Mouse (Mus musculus) frontal cortex, postnatal 14 days (tissue): Measurements from ENCODE around the gene Spryd3.
"Not testable (repeated sequence)": the region's sequence is repeated elsewhere in the genome, so short reads cannot be mapped to it uniquely, and the experiment has no call there.

Source experiments
- DNase-seq, 2 experiments: peaks; one replicate each; pipeline ENCODE4 v3.0.0; 2022; ENCODE audit warnings: low spot score in 2 of 2

Gene Spryd3

GRCm38 (mm10) chr15:102136129-102136758 lies at the start of gene Spryd3:
Spryd3 (minus strand) TSS chr15:102136234.
- peak; percentile 94 to 97 for DNase-seq

DNA sequence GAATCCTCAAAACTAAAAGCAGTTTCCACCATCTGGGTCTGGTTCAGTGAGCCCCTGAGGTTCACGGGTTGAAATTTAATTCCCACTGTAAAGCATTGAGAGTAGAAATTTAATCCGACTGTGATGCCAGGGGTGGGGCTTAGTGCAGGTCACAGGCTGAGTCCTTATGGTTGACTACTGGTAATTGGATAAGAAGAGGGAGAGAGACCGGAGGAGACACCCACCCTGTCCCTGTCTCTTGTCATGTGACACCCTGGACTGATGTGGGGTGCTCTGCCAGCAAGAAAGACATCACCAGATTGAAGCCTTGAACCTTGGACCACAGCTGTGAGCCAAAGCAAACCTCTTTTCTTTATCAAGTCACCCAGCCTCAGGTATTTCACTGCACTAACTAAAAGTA lies 47.0 kb upstream of the Spryd3 start:
- DNase-seq, result no peak

DNA sequence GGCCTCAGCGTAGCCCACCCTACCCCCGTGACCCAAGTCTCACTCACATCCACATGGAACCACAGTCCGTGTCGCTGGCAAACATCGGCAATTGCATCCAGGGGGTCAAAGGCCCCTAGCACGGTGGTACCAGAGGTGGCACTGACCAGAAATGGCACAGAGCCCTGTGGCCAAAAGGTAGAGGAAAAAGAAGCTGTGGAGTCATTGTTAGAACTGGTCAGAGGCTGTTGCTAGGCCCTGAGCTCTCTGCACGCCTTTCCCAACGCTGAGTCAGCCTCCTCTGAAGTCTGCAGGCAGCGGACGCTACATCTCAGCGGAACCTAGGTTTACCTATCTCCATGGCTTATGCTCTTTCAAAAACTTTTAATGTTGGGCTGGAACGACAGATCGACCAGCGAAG lies 43.9 kb upstream of the Spryd3 start:
- DNase-seq, result no peak

DNA sequence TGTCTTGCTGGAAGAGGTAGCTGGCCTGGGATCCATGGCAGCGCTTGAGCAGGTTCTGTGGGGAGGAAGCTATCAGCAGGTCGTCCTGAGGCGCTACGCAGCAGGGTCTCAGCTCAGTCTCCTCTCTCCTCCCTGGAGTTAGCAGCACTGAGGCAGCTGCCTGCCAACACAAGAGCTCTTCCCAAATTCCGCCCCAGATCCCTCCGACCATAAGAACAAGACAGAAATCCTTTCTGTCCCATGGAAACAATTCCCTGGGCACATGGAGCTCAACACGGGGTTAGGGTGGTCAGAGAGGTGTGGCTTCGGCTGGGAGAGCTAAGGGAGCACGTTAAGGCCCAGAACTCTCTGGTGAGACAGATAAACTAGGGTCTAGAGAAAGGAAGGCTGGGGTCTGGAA lies 43.1 kb upstream of the Spryd3 start:
- no peak for DNase-seq

DNA sequence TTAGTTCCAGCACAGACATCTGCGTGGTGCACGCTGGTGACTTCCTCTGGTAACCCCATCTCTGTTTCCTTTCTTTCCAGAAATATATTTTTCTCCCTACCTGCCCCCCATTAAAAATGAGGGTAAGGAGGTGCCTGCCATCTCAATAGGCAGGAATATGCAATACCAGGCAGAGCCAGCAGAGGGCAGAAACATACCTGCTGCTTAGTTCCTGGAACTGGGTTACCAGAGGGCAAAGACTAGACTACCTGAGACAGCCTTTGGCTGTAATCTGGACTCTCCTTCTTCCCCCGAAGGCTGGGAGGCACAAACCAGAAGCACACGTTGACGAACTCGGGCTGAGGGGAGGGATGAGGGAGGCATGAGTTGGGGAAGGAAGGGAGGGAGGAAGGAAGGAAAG lies 42.2 kb upstream of the Spryd3 start:
- peak in 1 of 2 experiments; percentile 77 for DNase-seq

DNA sequence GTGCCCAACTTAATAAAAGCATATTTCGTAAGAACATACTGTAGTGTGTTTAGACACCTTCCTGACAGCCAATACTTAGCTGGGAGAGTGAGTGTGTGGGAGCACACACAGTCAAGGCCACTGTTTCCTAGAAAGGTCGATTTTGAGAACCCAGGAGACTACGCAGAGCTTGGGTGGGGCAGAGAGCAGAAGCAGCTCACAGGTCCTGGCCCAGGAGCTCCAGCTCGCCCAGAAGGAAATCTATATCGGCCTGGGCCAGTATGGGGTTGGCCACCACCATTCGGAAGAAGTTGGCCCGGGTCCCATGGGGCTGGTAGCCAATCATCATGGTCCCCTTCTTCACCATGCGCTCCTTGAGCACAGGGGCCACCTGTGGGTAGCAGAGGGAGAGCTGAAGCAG lies 41.4 kb upstream of the Spryd3 start:
- DNase-seq, result no peak

GRCm38 (mm10) chr15:102176571-102177316 lies 40.7 kb upstream of the Spryd3 start:
- DNase-seq, result no peak

- DNase-seq, result no peak
These were observed 39.8 kb upstream of the Spryd3 start for GRCm38 (mm10) chr15:102175736-102176319.

DNA sequence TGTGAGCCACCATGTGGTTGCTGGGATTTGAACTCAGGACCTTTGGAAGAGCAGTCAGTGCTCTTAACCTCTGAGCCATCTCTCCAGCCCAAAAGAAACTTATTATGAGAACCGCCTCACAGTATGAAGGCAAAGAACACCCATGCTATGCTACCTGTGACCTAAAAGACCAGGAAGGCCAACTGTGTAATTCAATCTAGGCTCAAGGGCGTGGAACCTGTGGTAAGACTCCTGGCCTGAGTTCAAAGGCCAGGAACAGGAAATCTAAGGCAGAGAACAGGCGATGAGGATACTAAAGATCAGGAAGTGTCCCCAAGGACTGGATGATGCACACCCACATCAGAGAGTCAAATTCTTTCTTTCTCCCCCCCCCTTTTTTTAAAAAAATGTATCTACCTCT lies 37.5 kb upstream of the Spryd3 start:
- no peak for DNase-seq

- DNase-seq, result no peak
These were observed 33.0 kb upstream of the Spryd3 start for GRCm38 (mm10) chr15:102169064-102169463.

GRCm38 (mm10) chr15:102167620-102168021 lies 31.6 kb upstream of the Spryd3 start:
- no peak for DNase-seq

DNA sequence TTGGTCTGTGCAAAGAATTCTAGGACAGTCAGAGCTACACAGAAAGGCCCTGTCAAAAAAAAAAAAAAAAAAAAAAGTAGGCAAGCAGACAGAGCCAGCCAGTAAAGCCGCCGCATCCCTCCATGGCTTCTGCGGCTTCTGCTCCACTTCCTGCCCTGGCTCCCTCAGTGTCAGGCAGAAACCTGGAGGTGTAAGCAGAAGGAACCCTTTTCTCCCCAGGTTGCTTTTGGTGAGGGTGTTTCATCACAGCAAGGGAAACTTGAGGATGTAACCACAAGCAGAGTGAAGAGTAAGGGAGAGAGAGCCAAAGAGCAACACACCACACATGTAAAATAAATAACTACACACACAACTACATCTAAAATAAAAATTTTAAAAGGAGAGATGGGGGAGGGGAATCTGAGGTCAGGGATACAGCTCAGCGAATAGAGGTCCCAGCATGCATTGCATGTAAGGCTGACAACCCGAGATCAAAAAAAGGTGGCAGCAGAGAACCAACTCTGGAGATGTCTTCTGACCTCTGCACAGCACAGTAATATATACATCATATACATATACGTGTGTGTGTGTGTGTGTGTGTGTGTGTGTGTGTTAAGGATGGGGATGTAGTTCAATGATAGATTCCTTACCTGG lies 29.6 kb upstream of the Spryd3 start:
- DNase-seq, result no peak

GRCm38 (mm10) chr15:102163900-102164693 lies 28.1 kb upstream of the Spryd3 start:
- DNase-seq, result no peak

DNA sequence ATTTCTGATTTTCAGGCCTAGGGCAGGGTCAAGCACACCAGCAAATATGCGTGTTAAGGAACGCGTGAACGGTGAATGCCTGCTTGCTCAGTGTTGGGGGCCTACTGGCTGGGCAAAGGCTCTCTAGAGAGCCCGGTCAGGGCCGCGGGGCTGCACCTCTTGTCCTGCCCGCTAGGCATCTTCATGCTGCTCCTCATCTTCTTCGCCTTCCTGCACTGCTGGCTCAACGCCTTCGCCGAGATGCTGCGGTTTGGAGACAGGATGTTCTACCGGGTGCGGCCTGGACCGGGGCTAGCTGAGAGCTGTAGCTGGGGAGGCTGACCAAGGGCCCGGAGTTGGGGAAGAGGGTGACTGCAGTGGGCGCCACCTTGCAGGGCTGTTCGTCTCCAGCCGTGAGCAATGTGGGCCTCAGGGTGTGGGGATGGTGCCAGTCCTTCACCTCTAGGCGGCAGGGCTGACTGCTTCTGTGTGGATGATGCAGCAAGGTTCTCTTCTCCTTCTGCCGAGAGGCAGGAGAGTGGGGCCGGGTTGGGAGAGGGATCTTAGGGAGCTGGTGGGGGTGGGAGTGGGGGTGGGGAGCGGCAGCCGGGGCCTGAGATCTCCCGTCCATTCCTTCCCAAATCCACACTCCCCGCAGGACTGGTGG lies 24.5 kb upstream of the Spryd3 start:
- DNase-seq, result no peak

GRCm38 (mm10) chr15:102156836-102157235 lies 20.8 kb upstream of the Spryd3 start:
- no peak for DNase-seq

DNA sequence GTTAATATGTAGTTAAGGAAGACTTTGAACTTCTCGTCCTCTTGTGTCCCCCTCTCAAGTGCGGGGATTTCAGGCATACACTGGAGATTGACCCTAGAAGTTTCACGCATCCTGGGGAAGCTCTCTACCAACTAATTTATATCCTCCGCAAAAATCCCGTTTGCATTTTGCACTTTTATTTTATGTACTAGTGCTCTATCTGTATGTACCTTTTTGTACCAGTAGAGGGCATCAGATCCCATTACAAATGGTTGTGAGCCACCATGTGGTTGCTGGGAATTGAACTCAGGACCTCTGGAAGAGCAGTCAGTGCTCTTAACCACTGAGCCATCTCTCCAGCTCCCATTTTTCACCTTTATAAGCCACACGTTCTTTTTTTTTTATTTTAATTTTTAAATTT lies 19.0 kb upstream of the Spryd3 start:
- not testable (repeated sequence) for DNase-seq

- DNase-seq, result no peak
These were observed 16.6 kb upstream of the Spryd3 start for GRCm38 (mm10) chr15:102152646-102153045.

DNA sequence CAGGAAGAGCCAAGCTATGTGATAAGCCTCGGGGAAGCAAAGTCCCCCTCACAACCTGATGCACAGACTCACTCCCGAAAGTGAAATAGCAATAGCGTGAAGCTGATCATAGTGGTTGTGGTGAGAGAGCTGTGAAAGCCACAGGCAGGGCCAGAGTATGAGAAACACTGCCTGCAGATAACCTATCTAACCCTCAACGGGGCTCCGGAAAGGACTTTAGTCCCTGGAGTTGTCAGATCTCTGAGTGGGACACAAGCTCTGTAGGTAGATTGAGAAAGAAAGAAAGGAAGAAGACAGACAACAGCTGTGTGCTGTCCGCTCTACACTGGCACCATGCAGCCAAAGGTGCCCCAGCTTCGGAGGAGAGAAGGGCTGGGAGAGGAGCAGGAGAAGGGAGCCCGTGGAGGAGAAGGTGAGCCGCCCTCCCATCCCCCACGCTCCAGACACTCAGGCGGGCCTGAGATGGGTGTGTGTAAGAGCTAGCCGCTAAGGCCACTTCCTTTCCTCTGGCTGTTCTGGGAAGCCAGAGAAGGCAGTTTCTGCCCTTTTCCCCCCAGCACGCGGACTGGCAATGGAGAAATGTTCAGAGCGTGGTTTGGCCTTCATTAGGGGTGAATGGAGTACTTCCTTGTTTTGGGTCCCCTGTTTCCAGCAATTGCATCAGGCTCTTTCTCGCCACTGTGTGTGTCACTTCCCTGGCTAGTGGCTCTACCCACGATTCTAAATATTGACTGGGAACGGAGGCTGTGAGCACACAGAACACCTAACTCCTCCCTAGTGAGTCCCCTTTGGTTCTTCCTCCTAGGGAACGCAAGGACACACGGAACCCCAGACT lies 14.5 kb upstream of the Spryd3 start, which contains the start of gene Soat2:
Gene Soat2, plus strand, starts transcription at position 226 of the 835 bp plus-strand sequence.
- DNase-seq, result no peak

GRCm38 (mm10) chr15:102149561-102149960 lies 13.5 kb upstream of the Spryd3 start:
- no peak for DNase-seq

DNA sequence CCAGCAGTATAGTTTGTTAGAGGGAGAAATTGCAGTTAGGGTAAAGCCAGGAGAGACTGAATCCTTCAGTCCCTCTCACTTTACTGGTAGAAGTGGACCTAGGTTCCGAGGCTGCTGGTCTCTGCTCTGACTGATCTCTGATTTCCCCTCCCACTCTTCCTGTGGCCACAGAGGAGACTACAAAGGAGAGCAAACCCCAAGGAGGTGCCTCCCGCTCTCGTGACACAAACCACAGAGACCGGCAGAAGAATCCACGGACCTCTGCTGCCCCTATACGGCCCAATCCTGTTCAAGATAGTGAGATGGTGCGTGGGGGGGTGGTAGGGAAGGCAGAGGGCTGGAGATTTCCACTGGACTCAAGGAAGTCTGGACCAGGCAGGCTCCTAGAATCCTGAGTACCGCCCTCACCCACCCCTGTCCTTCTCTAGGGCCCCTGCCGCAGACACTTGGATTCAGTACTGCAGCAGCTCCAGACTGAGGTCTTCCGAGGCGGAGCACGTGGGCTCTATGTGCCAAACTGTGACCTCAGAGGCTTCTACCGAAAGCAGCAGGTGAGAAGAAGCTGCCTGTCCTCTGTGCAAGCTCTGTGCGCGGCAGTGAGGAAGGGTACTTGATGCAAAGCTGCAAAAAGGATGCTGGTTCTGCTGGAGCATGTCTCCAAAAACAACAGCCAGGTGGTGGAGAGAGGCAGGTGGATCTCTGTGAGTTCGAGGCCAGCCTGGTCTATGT lies 11.8 kb upstream of the Spryd3 start:
- DNase-seq, result no peak
